Mouse (Mus musculus): ENCODE results near the gene Col26a1.

GRCm38 (mm10) chr5:136746596-136746995 lies 136.4 kb downstream of the Col26a1 start:
- TF ChIP-seq CTCF (IDR thresholded peaks at IDR 0.05; ENCODE audit: low read depth) (no peak), EP300 (IDR thresholded peaks at IDR 0.05; ENCODE audit: low read depth) (no peak)
